Mouse (Mus musculus) cerebellum, adult 9-10 months (tissue): ENCODE measurements around the gene Tmem189.
A peak's percentile ranks its signal among the peaks of the same experiment; 100 is the strongest.

ENCODE experiments used
- DNase-seq: peaks from one replicate; pipeline ENCODE4 v3.0.0; 2022

Tmem189 gene

GRCm38 (mm10) chr2:167700018-167700417 lies 10.4 kb upstream of the Tmem189 start:
- no peak for DNase-seq

GRCm38 (mm10) chr2:167697902-167698301 lies 8.3 kb upstream of the Tmem189 start:
- no peak for DNase-seq

- no peak for DNase-seq
Measured at GRCm38 (mm10) chr2:167696143-167696542, 6.5 kb upstream of the Tmem189 start.

DNA sequence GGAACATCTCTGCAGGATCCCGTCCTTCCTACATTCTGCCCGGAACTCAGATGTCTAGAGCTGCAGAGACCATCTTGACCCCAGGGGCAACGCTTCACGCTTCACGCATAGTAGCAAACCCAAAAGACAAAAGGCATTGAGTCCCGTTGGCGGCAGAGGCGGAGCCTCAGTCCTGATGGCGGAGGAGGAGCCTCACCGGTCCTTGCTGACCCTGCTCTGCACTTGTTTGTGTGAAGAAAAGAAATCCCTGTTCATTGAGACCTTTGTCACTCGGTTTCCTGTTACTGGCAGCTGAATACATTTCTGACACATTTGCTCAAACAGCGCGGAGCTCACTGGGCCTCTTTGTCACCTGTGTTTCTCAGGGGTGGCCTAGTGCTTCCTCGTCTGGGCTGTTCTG lies 5.9 kb upstream of the Tmem189 start:
- DNase-seq, result no peak

DNA sequence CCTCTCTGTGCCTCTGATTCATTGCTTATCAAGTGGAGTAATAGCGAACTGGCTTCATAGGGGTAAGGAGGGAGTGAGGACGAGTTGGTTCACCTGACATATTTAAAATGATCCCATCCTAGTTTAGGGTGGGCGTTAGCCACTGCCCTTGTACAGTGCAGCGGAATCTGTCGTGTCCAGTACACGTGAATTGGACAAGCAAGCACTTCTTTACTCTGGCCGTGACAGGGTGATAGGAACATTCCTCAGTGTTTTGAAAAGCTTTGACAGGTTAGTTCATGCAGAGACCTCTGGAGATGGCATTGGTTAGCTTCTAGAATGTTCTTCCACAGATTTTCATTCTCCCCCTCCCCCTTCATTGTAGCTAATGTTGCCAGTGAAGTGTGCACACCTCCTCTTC lies 5.3 kb upstream of the Tmem189 start:
- DNase-seq, result no peak

GRCm38 (mm10) chr2:167694244-167694643 lies 4.6 kb upstream of the Tmem189 start:
- DNase-seq, result no peak

DNA sequence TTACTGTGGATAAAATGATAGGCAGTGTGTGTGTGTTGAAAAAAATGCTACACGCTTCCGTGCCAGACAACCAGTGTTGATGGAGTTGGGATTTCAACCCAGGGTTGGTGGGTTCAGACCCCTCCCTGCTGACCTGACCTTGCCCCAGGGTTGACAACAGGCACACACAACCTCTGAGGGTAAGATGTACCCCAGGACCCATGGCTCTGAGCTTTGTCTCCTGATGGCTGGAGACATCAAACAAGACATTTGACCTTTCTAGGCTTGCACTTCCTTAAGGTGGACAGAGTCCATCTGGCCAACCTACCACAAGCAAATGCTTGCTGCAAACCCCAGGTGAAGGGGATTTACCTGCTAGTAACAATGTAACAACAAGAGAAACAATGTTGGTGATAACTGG lies 3.9 kb upstream of the Tmem189 start:
- no peak for DNase-seq

GRCm38 (mm10) chr2:167692831-167693230 lies 3.2 kb upstream of the Tmem189 start:
- DNase-seq, result no peak

GRCm38 (mm10) chr2:167691871-167692661 lies 2.4 kb upstream of the Tmem189 start:
- DNase-seq, result no peak

GRCm38 (mm10) chr2:167691410-167691809 lies 1.8 kb upstream of the Tmem189 start:
- DNase-seq, result no peak

- peak; percentile 46 for DNase-seq
Measured at GRCm38 (mm10) chr2:167690962-167691311, 1.3 kb upstream of the Tmem189 start.

DNA sequence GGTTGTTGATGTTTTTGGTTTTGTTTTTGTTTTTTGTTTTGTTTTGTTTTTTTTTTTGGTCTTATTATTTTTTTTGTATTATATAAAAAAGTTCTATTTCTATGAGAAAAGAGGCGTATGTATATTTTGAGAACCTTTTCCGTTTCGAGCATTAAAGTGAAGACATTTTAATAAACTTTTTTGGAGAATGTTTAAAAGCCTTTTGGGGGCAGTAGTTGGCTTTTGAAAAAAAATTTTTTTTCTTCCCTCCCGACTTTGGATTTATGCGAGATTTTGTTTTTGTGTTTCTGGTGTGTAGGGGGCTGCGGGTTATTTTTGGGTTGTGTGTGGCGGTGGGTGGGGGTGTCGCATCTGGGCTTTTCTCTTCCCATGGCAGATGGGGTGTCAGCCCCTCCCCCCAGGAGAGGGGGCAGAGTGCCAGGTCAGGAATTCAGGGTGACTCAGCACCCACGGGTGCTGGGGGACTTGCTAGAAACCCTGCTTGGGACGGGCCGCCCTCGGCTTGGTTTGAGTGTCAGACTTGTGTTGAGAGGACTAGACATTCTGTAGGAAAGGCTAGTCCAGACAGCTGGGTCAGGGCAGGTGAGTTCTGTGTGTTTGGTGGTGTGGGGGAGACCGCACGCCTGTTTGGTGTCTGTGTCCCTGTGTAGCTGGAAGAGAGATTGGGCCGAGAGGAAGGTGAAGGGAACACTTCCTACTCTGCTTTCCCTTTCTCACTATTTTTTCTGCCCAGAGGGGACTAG lies 768 bp upstream of the Tmem189 start:
- peak; percentile 47 for DNase-seq

- peak; percentile 61 for DNase-seq
Measured at GRCm38 (mm10) chr2:167688498-167689451, 847 bp downstream of the Tmem189 start, which contains the start of gene Cebpb. Cebpb (plus strand) TSS chr2:167688915.

DNA sequence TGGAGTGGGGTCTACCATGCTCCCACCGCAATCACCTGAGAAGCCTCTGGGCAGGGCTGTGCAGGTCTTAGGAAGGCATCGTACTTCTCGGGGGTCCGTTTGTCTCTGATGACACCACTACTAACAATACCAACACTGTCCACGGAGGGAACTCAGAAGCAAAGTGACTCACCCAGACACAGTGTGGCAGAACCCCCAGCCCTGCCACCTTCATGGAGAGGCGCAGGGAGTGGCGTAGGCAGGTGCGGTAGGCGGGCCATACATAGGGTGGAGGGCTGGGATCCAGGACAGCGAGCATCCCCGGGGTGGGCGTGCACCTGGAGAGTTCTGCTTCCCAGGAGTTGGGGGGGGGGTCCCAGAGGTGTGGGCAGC lies 1.5 kb downstream of the Tmem189 start:
- DNase-seq, result peak; percentile 47

DNA sequence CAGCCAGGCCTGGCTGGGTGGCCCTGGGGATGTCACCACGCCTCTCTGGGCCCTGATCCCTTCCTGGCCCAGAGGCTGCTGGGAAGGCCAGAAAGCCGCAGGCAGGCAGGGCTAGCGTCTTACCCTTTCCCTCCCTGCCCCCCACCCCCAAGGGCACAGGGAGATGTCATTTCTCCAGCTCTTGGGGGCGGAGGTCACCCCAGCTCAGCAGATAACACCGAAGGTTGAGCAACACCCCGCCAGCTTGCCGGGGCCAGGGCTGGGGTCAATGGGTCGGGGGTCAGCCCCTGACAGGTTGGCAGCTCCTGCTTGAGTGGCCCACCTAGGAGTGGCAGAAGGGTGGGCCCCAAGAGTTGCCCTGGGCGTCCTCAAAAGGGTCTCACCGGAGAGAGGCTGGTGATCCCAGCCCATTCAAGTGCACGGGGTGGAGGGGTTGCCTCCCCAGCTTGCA lies 1.9 kb downstream of the Tmem189 start:
- DNase-seq, result peak; percentile 34

- no peak for DNase-seq
Measured at GRCm38 (mm10) chr2:167687250-167687586, 2.4 kb downstream of the Tmem189 start.

DNA sequence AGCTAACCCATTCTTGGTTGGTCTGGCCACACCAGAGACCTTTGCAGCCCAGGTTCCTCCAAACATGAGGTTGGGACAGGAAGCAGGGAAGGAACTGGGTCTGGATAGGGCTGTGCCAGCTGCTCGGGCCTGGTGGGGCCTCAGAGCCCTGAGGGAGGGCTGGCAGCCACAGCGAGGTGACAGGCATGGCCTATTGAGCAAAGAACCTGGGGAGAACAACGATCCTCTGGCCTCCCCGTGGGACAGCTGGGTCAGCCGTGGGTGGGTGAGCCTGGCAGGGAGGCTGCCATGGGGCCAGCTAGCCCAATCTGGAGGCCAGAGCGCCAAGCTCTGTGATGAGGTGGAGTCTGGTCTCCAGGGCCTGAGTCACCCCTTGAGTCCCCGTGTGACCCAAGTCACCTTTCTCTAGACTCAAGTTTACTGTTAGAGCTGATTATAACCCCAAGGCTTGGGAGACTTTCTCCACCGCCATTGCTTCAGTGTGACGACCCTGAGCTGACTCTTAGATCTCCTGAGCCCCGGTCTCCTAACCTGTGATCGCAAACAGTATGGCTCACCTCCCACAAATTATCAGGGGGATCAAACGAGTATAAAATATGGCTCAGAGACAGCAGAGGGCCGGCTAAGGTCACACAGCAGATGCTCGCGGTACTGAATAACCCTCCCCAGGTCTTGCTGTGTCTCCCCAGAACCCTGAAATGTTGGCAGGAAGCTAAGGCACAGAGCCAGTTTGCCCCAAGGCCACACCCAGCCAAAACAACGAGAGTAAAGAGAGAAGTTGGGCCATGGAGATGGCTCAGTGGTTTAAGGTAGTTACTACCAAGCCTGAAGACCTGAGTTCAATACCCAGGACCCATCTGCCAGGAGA lies 3.0 kb downstream of the Tmem189 start:
- DNase-seq, result no peak

DNA sequence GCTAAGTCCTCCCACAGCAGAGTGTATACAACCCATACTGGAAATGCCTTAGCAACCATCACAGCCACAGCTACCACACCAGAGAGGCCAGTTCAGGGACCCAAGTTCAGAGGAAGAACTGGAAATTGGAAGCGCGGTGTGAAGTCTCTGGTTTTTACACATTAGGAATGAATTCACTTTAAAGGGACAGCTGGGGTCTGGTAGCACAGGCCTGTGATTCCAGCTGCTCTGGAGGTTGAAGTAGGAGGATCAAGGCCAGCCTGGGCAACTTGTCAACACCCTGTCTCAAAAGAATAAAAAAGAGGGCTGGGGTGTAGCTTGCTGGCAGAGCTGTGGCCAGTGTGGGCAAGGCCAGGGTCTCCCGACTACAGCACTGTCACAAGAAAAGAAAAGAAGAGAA lies 3.8 kb downstream of the Tmem189 start:
- DNase-seq, result no peak

DNA sequence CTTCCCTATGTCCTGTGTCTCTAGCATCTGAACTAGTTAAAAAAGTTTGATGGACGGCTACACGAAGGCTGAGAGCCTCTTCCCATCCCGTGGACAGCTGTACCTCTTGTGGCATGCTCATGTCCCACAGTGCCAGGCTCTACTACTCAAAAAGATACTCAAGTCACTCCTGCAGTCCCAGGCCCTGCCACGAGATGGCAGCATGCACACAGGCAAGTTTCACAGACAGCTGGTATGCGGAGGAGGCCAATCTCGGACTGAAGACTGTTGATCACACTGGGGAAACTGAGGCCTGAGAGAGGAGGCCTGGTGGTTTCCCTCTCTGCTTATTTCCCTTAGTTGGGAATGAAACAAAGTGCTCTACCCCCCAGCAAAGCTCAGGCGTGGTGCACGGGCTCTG lies 4.5 kb downstream of the Tmem189 start:
- peak; percentile 96 for DNase-seq

- no peak for DNase-seq
Measured at GRCm38 (mm10) chr2:167683721-167684120, 5.9 kb downstream of the Tmem189 start.

GRCm38 (mm10) chr2:167680657-167681056 lies 9.0 kb downstream of the Tmem189 start:
- no peak for DNase-seq

- peak; percentile 74 for DNase-seq
Measured at GRCm38 (mm10) chr2:167679902-167680430, 9.7 kb downstream of the Tmem189 start.
